Mouse (Mus musculus): ENCODE data around the gene Dnajc24.

DNA sequence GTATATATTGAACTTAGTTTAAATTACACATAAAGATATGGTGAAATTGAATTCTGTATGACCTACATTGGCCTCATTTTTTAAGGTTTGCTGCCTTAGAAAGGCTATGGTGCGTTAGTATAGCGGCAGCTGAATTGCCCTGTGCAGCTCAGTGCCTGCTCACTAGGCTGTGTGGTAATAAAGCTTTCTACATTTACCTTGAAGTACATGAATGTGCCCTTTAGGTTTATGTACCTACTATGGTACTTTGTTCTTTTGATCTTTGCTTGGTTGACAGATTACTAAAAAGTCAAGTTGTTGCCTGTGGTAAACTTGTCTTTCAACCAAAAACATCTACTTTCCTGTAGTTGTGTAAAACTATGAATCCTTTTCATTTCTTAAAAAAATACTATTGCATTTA lies 53.2 kb downstream of the Dnajc24 start:
- TF ChIP-seq TAL1 (IDR thresholded peaks at IDR 0.05; ENCODE audit: low read length) (no peak), GATA1 (IDR thresholded peaks at IDR 0.05; ENCODE audit: low read length) (no peak)
